Mouse (Mus musculus): ENCODE data around the gene Polr2a. TPM values are rescaled to one million over a fixed set of nuclear protein-coding genes. Genes with fewer than 3 reads are reported as not detected.

Polr2a gene
- polyA plus RNA-seq, 1 experiment from 2014 or later = 6.8 TPM

- Histone ChIP-seq H3K4me2 (ENCODE audit: low read depth, low read length) (no peak overlapping the region), H3K4me3 (ENCODE audit: low read depth, low read length) (no peak overlapping the region), H3K4me1 (ENCODE audit: insufficient read depth) (peaks cover 16% of the 10 kb centered on the region), H3K36me3 (replicated peaks; ENCODE audit: insufficient read depth, low read length) (no peaks in the 10 kb centered on the region), H3K9me3 (ENCODE audit: low read length) (no peaks in the 10 kb centered on the region), H3K27ac (ENCODE audit: low read depth) (no peak overlapping the region), H3K9ac (replicated peaks) (no peak overlapping the region), H3K27me3 (ENCODE audit: insufficient read depth, low read length) (no peaks in the 10 kb centered on the region; the same call in 1 of the 2 replicates)
- no peak for ATAC-seq
- no peak for TF ChIP-seq CTCF (IDR thresholded peaks at IDR 0.05; ENCODE audit: low read depth)
- TF ChIP-seq EP300 (IDR thresholded peaks at IDR 0.05; ENCODE audit: low read depth) = no peak
- WGBS (ENCODE audit: insufficient replicate concordance) = 60% methylated on average over 5 of the region's 5 CpGs
- no peak for DNase-seq
Observed at GRCm38 (mm10) chr11:69791420-69791819, 33.0 kb upstream of the Polr2a start.

GRCm38 (mm10) chr11:69789431-69789830 is 31.0 kb upstream of the Polr2a start:
- H3K9me3 ChIP-seq (ENCODE audit: low read length) = no peaks in the 10 kb centered on the region
- no peaks in the 10 kb centered on the region for H3K27me3 ChIP-seq (ENCODE audit: insufficient read depth, low read length)
- H3K27ac ChIP-seq (ENCODE audit: low read depth) = no peak overlapping the region
- H3K4me2 ChIP-seq (ENCODE audit: low read depth, low read length) = no peak overlapping the region
- H3K4me1 ChIP-seq (ENCODE audit: insufficient read depth) = peaks cover 14% of the 10 kb centered on the region
- no peak overlapping the region for H3K9ac ChIP-seq (replicated peaks)
- 56% methylated on average over 5 of the region's 5 CpGs for WGBS (ENCODE audit: insufficient replicate concordance)
- TF ChIP-seq EP300 (IDR thresholded peaks at IDR 0.05; ENCODE audit: low read depth) (no peak), CTCF (IDR thresholded peaks at IDR 0.05; ENCODE audit: low read depth) (no peak)
- H3K36me3 ChIP-seq (replicated peaks; ENCODE audit: insufficient read depth, low read length) = no peaks in the 10 kb centered on the region
- DNase-seq (no peak), ATAC-seq (peak; percentile 40; the same call in 1 of the 2 replicates)
- no peak overlapping the region for H3K4me3 ChIP-seq (ENCODE audit: low read depth, low read length)

GRCm38 (mm10) chr11:69787306-69787705 is 28.9 kb upstream of the Polr2a start:
- no peaks in the 10 kb centered on the region for H3K9me3 ChIP-seq (ENCODE audit: low read length)
- ATAC-seq (no peak), DNase-seq (no peak)
- no peak overlapping the region for H3K9ac ChIP-seq (replicated peaks)
- H3K36me3 ChIP-seq (replicated peaks; ENCODE audit: insufficient read depth, low read length) = no peaks in the 10 kb centered on the region
- no peak overlapping the region for H3K27ac ChIP-seq (ENCODE audit: low read depth)
- TF ChIP-seq CTCF (IDR thresholded peaks at IDR 0.05; ENCODE audit: low read depth) (no peak), EP300 (IDR thresholded peaks at IDR 0.05; ENCODE audit: low read depth) (no peak)
- H3K27me3 ChIP-seq (ENCODE audit: insufficient read depth, low read length) = 0 out of 2 replicates have a peak, but pooled peaks cover under 1% of the 10 kb centered on the region
- no peak overlapping the region for H3K4me3 ChIP-seq (ENCODE audit: low read depth, low read length)
- WGBS (ENCODE audit: insufficient replicate concordance) = 84% methylated on average over 5 of the region's 5 CpGs
- H3K4me1 ChIP-seq (ENCODE audit: insufficient read depth) = peaks cover 17% of the 10 kb centered on the region
- H3K4me2 ChIP-seq (ENCODE audit: low read depth, low read length) = no peak overlapping the region

- H3K9ac ChIP-seq (replicated peaks) = peak overlapping the region; percentile 22; the same call in 1 of the 2 replicates
- TF ChIP-seq CTCF (IDR thresholded peaks at IDR 0.05; ENCODE audit: low read depth) (no peak), EP300 (IDR thresholded peaks at IDR 0.05; ENCODE audit: low read depth) (peak; percentile 64; the same call in 1 of the 2 replicates)
- ATAC-seq (peak; percentile 77), DNase-seq (peak; percentile 56)
- H3K4me2 ChIP-seq (ENCODE audit: low read depth, low read length) = peak overlapping the region; percentile 69
- H3K4me3 ChIP-seq (ENCODE audit: low read depth, low read length) = peak overlapping the region; percentile 32
- 16% methylated on average over 15 of the region's 15 CpGs for WGBS (ENCODE audit: insufficient replicate concordance)
- H3K27ac ChIP-seq (ENCODE audit: low read depth) = no peak overlapping the region
- H3K4me1 ChIP-seq (ENCODE audit: insufficient read depth) = peaks cover 17% of the 10 kb centered on the region
- no peaks in the 10 kb centered on the region for H3K36me3 ChIP-seq (replicated peaks; ENCODE audit: insufficient read depth, low read length)
- H3K9me3 ChIP-seq (ENCODE audit: low read length) = no peaks in the 10 kb centered on the region
- 0 out of 2 replicates have a peak, but pooled peaks cover 5% of the 10 kb centered on the region for H3K27me3 ChIP-seq (ENCODE audit: insufficient read depth, low read length)
Observed at GRCm38 (mm10) chr11:69784793-69785272, 26.4 kb upstream of the Polr2a start.

GRCm38 (mm10) chr11:69781828-69782227 is 23.4 kb upstream of the Polr2a start:
- Histone ChIP-seq H3K27me3 (ENCODE audit: insufficient read depth, low read length) (0 out of 2 replicates have a peak, but pooled peaks cover 7% of the 10 kb centered on the region), H3K4me3 (ENCODE audit: low read depth, low read length) (no peak overlapping the region), H3K27ac (ENCODE audit: low read depth) (no peak overlapping the region), H3K9ac (replicated peaks) (no peak overlapping the region), H3K4me2 (ENCODE audit: low read depth, low read length) (no peak overlapping the region), H3K36me3 (replicated peaks; ENCODE audit: insufficient read depth, low read length) (no peaks in the 10 kb centered on the region), H3K9me3 (ENCODE audit: low read length) (no peaks in the 10 kb centered on the region), H3K4me1 (ENCODE audit: insufficient read depth) (peaks cover 11% of the 10 kb centered on the region)
- DNase-seq = no peak
- TF ChIP-seq EP300 (IDR thresholded peaks at IDR 0.05; ENCODE audit: low read depth) = no peak
- no peak for TF ChIP-seq CTCF (IDR thresholded peaks at IDR 0.05; ENCODE audit: low read depth)
- 33% methylated on average over 4 of the region's 4 CpGs for WGBS (ENCODE audit: insufficient replicate concordance)
- no peak for ATAC-seq

- no peaks in the 10 kb centered on the region for H3K4me1 ChIP-seq (ENCODE audit: insufficient read depth)
- peaks cover 2% of the 10 kb centered on the region; the same call in 1 of the 2 replicates for H3K36me3 ChIP-seq (replicated peaks; ENCODE audit: insufficient read depth, low read length)
- no peak for ATAC-seq
- 0 out of 2 replicates have a peak, but pooled peaks cover 7% of the 10 kb centered on the region for H3K27me3 ChIP-seq (ENCODE audit: insufficient read depth, low read length)
- H3K4me2 ChIP-seq (ENCODE audit: low read depth, low read length) = no peak overlapping the region
- H3K9ac ChIP-seq (replicated peaks) = no peak overlapping the region
- no peak overlapping the region for H3K4me3 ChIP-seq (ENCODE audit: low read depth, low read length)
- no peaks in the 10 kb centered on the region for H3K9me3 ChIP-seq (ENCODE audit: low read length)
- DNase-seq = no peak
- H3K27ac ChIP-seq (ENCODE audit: low read depth) = no peak overlapping the region
- TF ChIP-seq CTCF (IDR thresholded peaks at IDR 0.05; ENCODE audit: low read depth) (no peak), EP300 (IDR thresholded peaks at IDR 0.05; ENCODE audit: low read depth) (no peak)
- 74% methylated on average over 6 of the region's 7 CpGs for WGBS (ENCODE audit: insufficient replicate concordance)
Observed at GRCm38 (mm10) chr11:69778985-69779384, 20.5 kb upstream of the Polr2a start.

Measured in liver, postnatal 0 days (tissue).